Mouse (Mus musculus): Measurements from ENCODE around the gene Slc12a4. TPM values are rescaled to one million over a fixed set of nuclear protein-coding genes. Genes with fewer than 3 reads are reported as not detected.
"Not testable (repeated sequence)": the region's sequence is repeated elsewhere in the genome, so short reads cannot be mapped to it uniquely, and the experiment has no call there.

Slc12a4 gene
- 10.6 and 11.4 TPM in 2 replicates for polyA plus RNA-seq (2014; fragmentation: Nextera tagmentation; extraction: Ambion mirVana)

GRCm38 (mm10) chr8:105965905-105966341, at the start of gene Slc12a4:
Gene Slc12a4, minus strand, starts transcription at chr8:105966097.
- H3K4me3 ChIP-seq (ENCODE audit: low read depth, low read length), result peak within 1 kb of the TSS; percentile 55
- H3K9ac ChIP-seq (ENCODE audit: low read length), result peak within 1 kb of the TSS; percentile 62
- peak; percentile 78 for ATAC-seq (replicated peaks; ENCODE audit: low FRiP score)
- 2% methylated on average over 44 of the region's 47 CpGs for WGBS
- H3K27me3 ChIP-seq (ENCODE audit: control insufficient read depth, insufficient read depth, low read length), result peaks cover 19% of the 10 kb centered on the region
- H3K27ac ChIP-seq (ENCODE audit: low read depth, low read length), result no peak within 1 kb of the TSS
- H3K9me3 ChIP-seq (ENCODE audit: control insufficient read depth, low read length), result no peaks in the 10 kb centered on the region
- H3K4me1 ChIP-seq (replicated peaks; ENCODE audit: control insufficient read depth, insufficient read depth, low read length), result 0 out of 2 replicates have a peak, but pooled peaks cover 6% of the 10 kb centered on the region
- DNase-seq (ENCODE audit: low spot score), result peak; percentile 83
- H3K36me3 ChIP-seq (ENCODE audit: control insufficient read depth, insufficient read depth, low read length), result no peaks in the 10 kb centered on the region
- H3K4me2 ChIP-seq (ENCODE audit: low read depth, low read length, severe bottlenecking), result peak within 1 kb of the TSS; percentile 82

DNA sequence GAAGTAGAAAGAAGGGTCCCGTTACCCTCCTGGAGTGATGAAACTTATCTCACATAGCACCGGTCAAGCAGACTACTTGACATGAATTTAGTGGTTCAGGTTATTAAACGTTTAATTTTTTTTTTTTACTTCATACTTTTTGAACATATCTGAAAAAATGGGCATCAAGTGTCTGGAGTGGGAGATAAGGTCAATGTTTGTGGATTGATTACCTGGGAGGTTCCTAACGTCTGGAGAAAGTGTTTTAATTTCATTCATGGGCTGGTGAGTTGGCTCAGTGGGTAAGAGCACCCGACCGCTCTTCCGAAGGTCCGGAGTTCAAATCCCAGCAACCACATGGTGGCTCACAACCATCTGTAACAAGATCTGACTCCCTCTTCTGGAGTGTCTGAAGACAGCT, 46.3 kb upstream of the Slc12a4 start:
- DNase-seq (ENCODE audit: low spot score); H3K36me3 ChIP-seq (ENCODE audit: control insufficient read depth, insufficient read depth, low read length); H3K27ac ChIP-seq (ENCODE audit: low read depth, low read length); H3K4me1 ChIP-seq (replicated peaks; ENCODE audit: control insufficient read depth, insufficient read depth, low read length); H3K9ac ChIP-seq (ENCODE audit: low read length); H3K9me3 ChIP-seq (ENCODE audit: control insufficient read depth, low read length); H3K27me3 ChIP-seq (ENCODE audit: control insufficient read depth, insufficient read depth, low read length); ATAC-seq (replicated peaks; ENCODE audit: low FRiP score): not testable (repeated sequence)
- peak overlapping the region; percentile 96 for H3K4me2 ChIP-seq (ENCODE audit: low read depth, low read length, severe bottlenecking)
- H3K4me3 ChIP-seq (ENCODE audit: low read depth, low read length), result peak overlapping the region; percentile 93; the same call in 1 of the 2 replicates
- WGBS, result 85% methylated on average over 8 of the region's 8 CpGs

- Histone ChIP-seq H3K9ac (ENCODE audit: low read length) (peak within 1 kb of the TSS; percentile 84), H3K4me1 (replicated peaks; ENCODE audit: control insufficient read depth, insufficient read depth, low read length) (peaks cover 4% of the 10 kb centered on the region), H3K9me3 (ENCODE audit: control insufficient read depth, low read length) (no peaks in the 10 kb centered on the region), H3K4me3 (ENCODE audit: low read depth, low read length) (peak within 1 kb of the TSS; percentile 93), H3K27ac (ENCODE audit: low read depth, low read length) (no peak within 1 kb of the TSS), H3K4me2 (ENCODE audit: low read depth, low read length, severe bottlenecking) (peak within 1 kb of the TSS; percentile 96), H3K36me3 (ENCODE audit: control insufficient read depth, insufficient read depth, low read length) (no peaks in the 10 kb centered on the region; the same call in 1 of the 2 replicates), H3K27me3 (ENCODE audit: control insufficient read depth, insufficient read depth, low read length) (no peaks in the 10 kb centered on the region)
- ATAC-seq (replicated peaks; ENCODE audit: low FRiP score) (no peak), DNase-seq (ENCODE audit: low spot score) (no peak)
- WGBS, result 5% methylated on average over 6 of the region's 6 CpGs
Measured at GRCm38 (mm10) chr8:106011643-106011986, 45.7 kb upstream of the Slc12a4 start, which contains the start of gene Ddx28. Gene Ddx28, minus strand, starts transcription at chr8:106011882.

GRCm38 (mm10) chr8:106010748-106011642, 45.1 kb upstream of the Slc12a4 start:
- H3K27me3 ChIP-seq (ENCODE audit: control insufficient read depth, insufficient read depth, low read length), result no peaks in the 10 kb centered on the region
- H3K9ac ChIP-seq (ENCODE audit: low read length), result peak overlapping the region; percentile 84
- H3K4me2 ChIP-seq (ENCODE audit: low read depth, low read length, severe bottlenecking), result peak overlapping the region; percentile 96
- ATAC-seq (replicated peaks; ENCODE audit: low FRiP score) (peak; percentile 94), DNase-seq (ENCODE audit: low spot score) (peak; percentile 95)
- peaks cover 4% of the 10 kb centered on the region for H3K4me1 ChIP-seq (replicated peaks; ENCODE audit: control insufficient read depth, insufficient read depth, low read length)
- no peaks in the 10 kb centered on the region; the same call in 1 of the 2 replicates for H3K36me3 ChIP-seq (ENCODE audit: control insufficient read depth, insufficient read depth, low read length)
- H3K27ac ChIP-seq (ENCODE audit: low read depth, low read length), result no peak overlapping the region
- H3K9me3 ChIP-seq (ENCODE audit: control insufficient read depth, low read length), result no peaks in the 10 kb centered on the region
- H3K4me3 ChIP-seq (ENCODE audit: low read depth, low read length), result peak overlapping the region; percentile 93
- 1% methylated on average over 74 of the region's 74 CpGs for WGBS

- H3K27ac ChIP-seq (ENCODE audit: low read depth, low read length); H3K9me3 ChIP-seq (ENCODE audit: control insufficient read depth, low read length); H3K4me1 ChIP-seq (replicated peaks; ENCODE audit: control insufficient read depth, insufficient read depth, low read length); H3K36me3 ChIP-seq (ENCODE audit: control insufficient read depth, insufficient read depth, low read length); H3K9ac ChIP-seq (ENCODE audit: low read length); DNase-seq (ENCODE audit: low spot score); H3K4me3 ChIP-seq (ENCODE audit: low read depth, low read length); ATAC-seq (replicated peaks; ENCODE audit: low FRiP score); H3K27me3 ChIP-seq (ENCODE audit: control insufficient read depth, insufficient read depth, low read length); H3K4me2 ChIP-seq (ENCODE audit: low read depth, low read length, severe bottlenecking): not testable (repeated sequence)
- WGBS, result 66% methylated on average over 3 of the region's 3 CpGs
Measured at GRCm38 (mm10) chr8:106007891-106008290, 42.0 kb upstream of the Slc12a4 start.

- Histone ChIP-seq H3K36me3 (ENCODE audit: control insufficient read depth, insufficient read depth, low read length) (no peaks in the 10 kb centered on the region; the same call in 1 of the 2 replicates), H3K4me2 (ENCODE audit: low read depth, low read length, severe bottlenecking) (no peak overlapping the region), H3K9me3 (ENCODE audit: control insufficient read depth, low read length) (no peaks in the 10 kb centered on the region), H3K9ac (ENCODE audit: low read length) (no peak overlapping the region), H3K27me3 (ENCODE audit: control insufficient read depth, insufficient read depth, low read length) (no peaks in the 10 kb centered on the region), H3K27ac (ENCODE audit: low read depth, low read length) (no peak overlapping the region), H3K4me3 (ENCODE audit: low read depth, low read length) (no peak overlapping the region), H3K4me1 (replicated peaks; ENCODE audit: control insufficient read depth, insufficient read depth, low read length) (peaks cover 4% of the 10 kb centered on the region)
- ATAC-seq (replicated peaks; ENCODE audit: low FRiP score), result no peak
- WGBS, result 83% methylated on average over 3 of the region's 3 CpGs
- no peak for DNase-seq (ENCODE audit: low spot score)
Measured at GRCm38 (mm10) chr8:106007135-106007534, 41.2 kb upstream of the Slc12a4 start.

DNA sequence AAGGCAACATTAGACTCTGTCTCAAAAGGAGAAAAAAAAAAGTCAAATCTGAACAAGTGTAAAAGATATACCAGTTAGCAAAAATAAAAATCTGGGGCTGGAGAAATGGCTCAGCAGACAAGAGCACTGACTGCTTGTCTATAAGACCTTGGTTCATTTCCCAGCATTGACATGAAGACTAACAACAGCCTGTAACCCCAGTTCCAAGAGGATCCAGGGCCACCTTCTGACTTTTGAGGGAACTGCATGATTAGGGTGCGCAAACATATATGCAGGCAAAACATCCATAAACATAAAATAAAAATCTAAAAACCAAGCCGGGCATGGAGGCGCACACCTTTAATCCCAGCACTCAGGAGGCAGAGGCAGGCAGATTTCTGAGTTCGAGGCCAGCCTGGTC, 40.5 kb upstream of the Slc12a4 start:
- no peak for DNase-seq (ENCODE audit: low spot score)
- Histone ChIP-seq H3K9me3 (ENCODE audit: control insufficient read depth, low read length) (no peaks in the 10 kb centered on the region), H3K27me3 (ENCODE audit: control insufficient read depth, insufficient read depth, low read length) (no peaks in the 10 kb centered on the region), H3K9ac (ENCODE audit: low read length) (no peak overlapping the region), H3K27ac (ENCODE audit: low read depth, low read length) (no peak overlapping the region), H3K4me1 (replicated peaks; ENCODE audit: control insufficient read depth, insufficient read depth, low read length) (peaks cover 4% of the 10 kb centered on the region), H3K36me3 (ENCODE audit: control insufficient read depth, insufficient read depth, low read length) (no peaks in the 10 kb centered on the region; the same call in 1 of the 2 replicates), H3K4me2 (ENCODE audit: low read depth, low read length, severe bottlenecking) (no peak overlapping the region), H3K4me3 (ENCODE audit: low read depth, low read length) (no peak overlapping the region)
- whole genome bisulfite sequencing, result 87% methylated on average over 4 of the region's 4 CpGs
- ATAC-seq (replicated peaks; ENCODE audit: low FRiP score), result no peak

DNA sequence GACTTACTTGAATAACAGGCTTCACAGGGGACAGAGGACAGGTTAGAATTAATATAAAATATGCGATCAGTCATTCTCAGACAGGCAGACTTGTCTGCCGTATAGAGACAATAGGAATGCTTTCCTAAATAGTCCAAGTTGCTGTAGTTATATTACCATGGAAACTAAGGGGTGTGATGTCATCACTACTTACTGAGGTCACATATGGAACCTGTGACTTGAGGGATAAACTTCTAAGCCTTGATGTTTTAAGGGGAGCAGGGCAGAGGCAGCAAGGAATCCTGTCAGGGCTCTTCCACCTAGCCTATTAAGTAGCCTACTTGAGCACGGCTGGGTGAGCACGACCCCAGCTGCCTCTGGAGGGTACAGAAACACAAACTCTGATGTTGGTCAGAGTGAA, 40.0 kb upstream of the Slc12a4 start, which contains the start of gene Dpep2nb:
Dpep2nb (minus strand) TSS at position 101 of the 400 bp plus-strand sequence.
- ATAC-seq (replicated peaks; ENCODE audit: low FRiP score) (no peak), DNase-seq (ENCODE audit: low spot score) (no peak)
- peaks cover 4% of the 10 kb centered on the region for H3K4me1 ChIP-seq (replicated peaks; ENCODE audit: control insufficient read depth, insufficient read depth, low read length)
- H3K9ac ChIP-seq (ENCODE audit: low read length), result no peak within 1 kb of the TSS
- no peaks in the 10 kb centered on the region; the same call in 1 of the 2 replicates for H3K36me3 ChIP-seq (ENCODE audit: control insufficient read depth, insufficient read depth, low read length)
- no peaks in the 10 kb centered on the region for H3K27me3 ChIP-seq (ENCODE audit: control insufficient read depth, insufficient read depth, low read length)
- no peak within 1 kb of the TSS for H3K4me3 ChIP-seq (ENCODE audit: low read depth, low read length)
- no peak within 1 kb of the TSS for H3K4me2 ChIP-seq (ENCODE audit: low read depth, low read length, severe bottlenecking)
- no peaks in the 10 kb centered on the region for H3K9me3 ChIP-seq (ENCODE audit: control insufficient read depth, low read length)
- WGBS, result 86% methylated on average over 4 of the region's 4 CpGs
- no peak within 1 kb of the TSS for H3K27ac ChIP-seq (ENCODE audit: low read depth, low read length)
